8 mouse cellular contexts compared by ENCODE assay signal in genomic region chr6:115559651-115560632, GRCm38 (mm10). TPM values are rescaled to one million over a fixed set of nuclear protein-coding genes. Genes with fewer than 3 reads are reported as not detected.
DNase-seq lines count a peak whose midpoint lies in the region; ATAC-seq and TF ChIP-seq lines count a peak whose summit lies in the region.
"Had no signal": no experiment of that assay in that cellular context is flagged by ENCODE, and none has a peak within 500 bp of the region (broad histone marks: within the 10 kb centered on the region; RNA-seq: fewer than 3 reads in every experiment).

No protein-coding gene starts in this region.

- ATAC-seq in lung, postnatal 0 days = peak; percentile 44
- ATAC-seq in heart, embryonic 16.5 days (replicated peaks; ENCODE audit: extremely low read depth, insufficient read depth, low FRiP score) = peak; percentile 71
- peak; percentile 83 for ATAC-seq in kidney, postnatal 0 days (replicated peaks; ENCODE audit: low FRiP score, low read depth)

- no peaks in the 10 kb centered on the region for H3K36me3 ChIP-seq in lung, postnatal 0 days (ENCODE audit: insufficient read depth, low read length)
- H3K36me3 ChIP-seq in heart, embryonic 16.5 days (ENCODE audit: control insufficient read depth, insufficient read depth) = peaks cover 10% of the 10 kb centered on the region; the same call in 1 of the 2 replicates
- peaks cover 16% of the 10 kb centered on the region; the same call in 1 of the 2 replicates for H3K36me3 ChIP-seq in kidney, postnatal 0 days (ENCODE audit: insufficient read depth, low read length)

- H3K4me2 ChIP-seq in lung, postnatal 0 days (replicated peaks; ENCODE audit: low read depth, low read length) = no peak overlapping the region
- H3K4me2 ChIP-seq in heart, embryonic 16.5 days (ENCODE audit: low read depth, low read length) = peak overlapping the region; percentile 22
- no peak overlapping the region for H3K4me2 ChIP-seq in kidney, postnatal 0 days (ENCODE audit: low read length)

- H3K4me3 ChIP-seq in lung, postnatal 0 days (ENCODE audit: low read depth, low read length) = no peak overlapping the region
- no peak overlapping the region for H3K4me3 ChIP-seq in lung, adult 2 months (replicated peaks; ENCODE audit: extremely low read depth, low read depth, low read length)
- H3K4me3 ChIP-seq in heart, embryonic 16.5 days (ENCODE audit: low read length) = no peak overlapping the region
- no peak overlapping the region for H3K4me3 ChIP-seq in kidney, postnatal 0 days (replicated peaks; ENCODE audit: low read depth, low read length)
- H3K4me3 ChIP-seq: megakaryocyte, embryonic 14.5 days had no signal

- WGBS in lung, postnatal 0 days = 43% methylated on average over 21 of the region's 21 CpGs
- 51% methylated on average over 21 of the region's 21 CpGs for WGBS in lung, adult 2 months
- WGBS in heart, embryonic 16.5 days = 31% methylated on average over 21 of the region's 21 CpGs
- WGBS in kidney, postnatal 0 days = 44% methylated on average over 21 of the region's 21 CpGs

- TF ChIP-seq EP300 in lung, postnatal 0 days (IDR thresholded peaks at IDR 0.05) = no peak

- H3K4me1 ChIP-seq in lung, postnatal 0 days (ENCODE audit: insufficient read depth, low read depth, low read length) = no peaks in the 10 kb centered on the region
- H3K4me1 ChIP-seq in lung, adult 2 months (ENCODE audit: control insufficient read depth, insufficient read depth, low read length) = no peaks in the 10 kb centered on the region
- peaks cover 13% of the 10 kb centered on the region for H3K4me1 ChIP-seq in heart, embryonic 16.5 days (ENCODE audit: control insufficient read depth, insufficient read depth, low read length)
- no peaks in the 10 kb centered on the region for H3K4me1 ChIP-seq in kidney, postnatal 0 days (replicated peaks; ENCODE audit: insufficient read depth, low read length)

- TF ChIP-seq POLR2A in lung, adult 2 months (IDR thresholded peaks at IDR 0.05; ENCODE audit: borderline replicate concordance, extremely low read depth, low read depth, low read length) = no peak

- H3K9me3 ChIP-seq in lung, postnatal 0 days (ENCODE audit: low read length) = no peaks in the 10 kb centered on the region
- H3K9me3 ChIP-seq in heart, embryonic 16.5 days (replicated peaks; ENCODE audit: control insufficient read depth, low read length) = no peaks in the 10 kb centered on the region; the same call in 1 of the 2 replicates
- H3K9me3 ChIP-seq in kidney, postnatal 0 days (replicated peaks; ENCODE audit: low read length) = no peaks in the 10 kb centered on the region
- H3K9me3 ChIP-seq: megakaryocyte, embryonic 14.5 days had no signal

- TF ChIP-seq CTCF in lung, postnatal 0 days (IDR thresholded peaks at IDR 0.05) = no peak
- no peak for TF ChIP-seq CTCF in lung, adult 2 months (IDR thresholded peaks at IDR 0.05; ENCODE audit: insufficient read depth, low read length)
- TF ChIP-seq CTCF in kidney, postnatal 0 days (IDR thresholded peaks at IDR 0.05; ENCODE audit: low read depth) = no peak

- DNase-seq in lung, postnatal 0 days (ENCODE audit: low spot score) = no peak
- no peak for DNase-seq in lung, adult 2 months
- DNase-seq in kidney, postnatal 0 days (ENCODE audit: low spot score) = peak; percentile 52
- peak; percentile 69 for DNase-seq in thymus, postnatal 25 days
- DNase-seq in right cerebral cortex, adult 2 months (ENCODE audit: low spot score in 2 of 2) = no peak
- no peak for DNase-seq in cerebellum, adult 11-12 months

- no peak overlapping the region for H3K9ac ChIP-seq in lung, postnatal 0 days (replicated peaks; ENCODE audit: low read depth)
- H3K9ac ChIP-seq in heart, embryonic 16.5 days (ENCODE audit: low read length) = 0 out of 2 replicates have a peak overlapping the region, but pooled peaks have one; percentile 30
- no peak overlapping the region for H3K9ac ChIP-seq in kidney, postnatal 0 days (ENCODE audit: low read depth, low read length)

- no peak overlapping the region for H3K27ac ChIP-seq in lung, postnatal 0 days (ENCODE audit: low read length)
- peak overlapping the region; percentile 53; the same call in 1 of the 2 replicates for H3K27ac ChIP-seq in heart, embryonic 16.5 days (ENCODE audit: low read length)
- H3K27ac ChIP-seq in kidney, postnatal 0 days = peak overlapping the region; percentile 31; the same call in 1 of the 2 replicates

- no peaks in the 10 kb centered on the region for H3K27me3 ChIP-seq in lung, postnatal 0 days (replicated peaks; ENCODE audit: insufficient read depth, low read length)
- H3K27me3 ChIP-seq in heart, embryonic 16.5 days (ENCODE audit: control insufficient read depth, insufficient read depth, low read length) = no peaks in the 10 kb centered on the region
- no peaks in the 10 kb centered on the region for H3K27me3 ChIP-seq in kidney, postnatal 0 days (ENCODE audit: insufficient read depth, low read length)
- H3K27me3 ChIP-seq: megakaryocyte, embryonic 14.5 days had no signal

RNA-seq across cellular contexts. Expression of gene Tsen2, which starts 15.5 kb away (rescaled TPM):
- polyA plus RNA-seq in lung, postnatal 0 days (2015; fragmentation: Nextera tagmentation; extraction: Ambion mirVana) = 8.7 and 9.6 TPM in 2 replicates
- polyA plus RNA-seq in lung, adult 2 months (2012; rRNA removed) = 2.3 and 4.2 TPM in 2 replicates
- polyA plus RNA-seq in heart, embryonic 16.5 days (2015; fragmentation: Nextera tagmentation; extraction: Ambion mirVana) = 17.6 and 19.0 TPM in 2 replicates
- polyA plus RNA-seq in kidney, postnatal 0 days (2015; fragmentation: Nextera tagmentation; extraction: Ambion mirVana) = 18.5 and 21.3 TPM in 2 replicates

RNA-seq across cellular contexts. Expression of gene Mkrn2os, which starts 32.4 kb away (rescaled TPM):
- 0.46 and 0.58 TPM in 2 replicates for polyA plus RNA-seq in lung, postnatal 0 days (2015; fragmentation: Nextera tagmentation; extraction: Ambion mirVana)
- polyA plus RNA-seq in lung, adult 2 months (2012; rRNA removed) = 0.40 TPM in 1 of 2 replicates, not detected in the other
- 0.17 and 0.54 TPM in 2 replicates for polyA plus RNA-seq in heart, embryonic 16.5 days (2015; fragmentation: Nextera tagmentation; extraction: Ambion mirVana)
- 7.6 and 8.3 TPM in 2 replicates for polyA plus RNA-seq in kidney, postnatal 0 days (2015; fragmentation: Nextera tagmentation; extraction: Ambion mirVana)

RNA-seq across cellular contexts. Expression of gene Mkrn2, which starts 41.8 kb away (rescaled TPM):
- polyA plus RNA-seq in lung, postnatal 0 days (2015; fragmentation: Nextera tagmentation; extraction: Ambion mirVana) = 18.8 and 21.3 TPM in 2 replicates
- polyA plus RNA-seq in lung, adult 2 months (2012; rRNA removed) = 57.2 and 68.1 TPM in 2 replicates
- polyA plus RNA-seq in heart, embryonic 16.5 days (2015; fragmentation: Nextera tagmentation; extraction: Ambion mirVana) = 26.2 and 26.7 TPM in 2 replicates
- 27.4 and 28.2 TPM in 2 replicates for polyA plus RNA-seq in kidney, postnatal 0 days (2015; fragmentation: Nextera tagmentation; extraction: Ambion mirVana)

Comparison
In these comparisons a context has a peak if more than half of its experiments do, and no peak if none do; other contexts are left out.
1. DNase-seq: peak in kidney, postnatal 0 days (single experiment) and thymus, postnatal 25 days (single experiment); none in lung, postnatal 0 days (single experiment), lung, adult 2 months (single experiment), right cerebral cortex, adult 2 months (0 of 2) and cerebellum, adult 11-12 months (single experiment).
2. Peak in every context shown above with its lines, with median percentiles within 50 percentile points of each other: ATAC-seq.